Mouse (Mus musculus): ENCODE data around the gene Acbd3.

The Acbd3 gene

DNA sequence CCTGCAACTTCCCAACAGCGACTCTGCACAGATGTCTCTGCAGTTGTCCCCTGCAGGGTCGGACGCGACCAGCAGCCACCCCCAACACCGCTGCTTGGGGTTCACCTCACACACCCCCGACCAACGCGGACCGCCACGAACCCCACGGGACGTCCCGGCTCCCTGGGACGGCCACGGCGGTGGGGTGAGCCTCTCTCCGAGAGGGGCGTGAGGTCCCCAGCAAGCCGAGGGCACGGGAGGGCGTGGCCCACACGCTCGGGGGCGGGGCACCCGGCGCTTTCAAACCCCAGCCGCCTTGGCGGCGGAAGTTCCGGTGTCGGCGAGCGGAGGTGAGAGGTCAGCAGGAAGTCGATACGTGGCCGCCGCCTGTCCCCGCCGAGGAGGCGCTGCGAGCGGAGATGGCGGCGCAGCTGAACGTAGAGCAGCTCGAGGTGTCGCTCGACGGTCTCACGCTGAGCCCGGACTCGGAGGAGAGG lies at the start of gene Acbd3:
TSS of gene Acbd3 (plus strand) at position 340 of the 476 bp plus-strand sequence.
- DNase-seq (ENCODE audit: low spot score), result peak; percentile 83

GRCm38 (mm10) chr1:180691284-180691683 lies 34.6 kb upstream of the Acbd3 start:
- no peak for DNase-seq (ENCODE audit: low spot score)

GRCm38 (mm10) chr1:180696626-180697352 lies 29.1 kb upstream of the Acbd3 start, which contains the start of gene Mixl1:
Mixl1 (minus strand) TSS chr1:180697034.
- DNase-seq (ENCODE audit: low spot score), result no peak

- DNase-seq (ENCODE audit: low spot score), result no peak
These were observed 27.8 kb upstream of the Acbd3 start for GRCm38 (mm10) chr1:180698063-180698462.

GRCm38 (mm10) chr1:180703400-180703799 lies 22.4 kb upstream of the Acbd3 start:
- DNase-seq (ENCODE audit: low spot score), result no peak

GRCm38 (mm10) chr1:180707368-180707767 lies 18.5 kb upstream of the Acbd3 start:
- no peak for DNase-seq (ENCODE audit: low spot score)

- DNase-seq (ENCODE audit: low spot score), result no peak
These were observed 18.0 kb upstream of the Acbd3 start for GRCm38 (mm10) chr1:180707813-180708212.

GRCm38 (mm10) chr1:180708935-180709776 lies 16.7 kb upstream of the Acbd3 start:
- no peak for DNase-seq (ENCODE audit: low spot score)

DNA sequence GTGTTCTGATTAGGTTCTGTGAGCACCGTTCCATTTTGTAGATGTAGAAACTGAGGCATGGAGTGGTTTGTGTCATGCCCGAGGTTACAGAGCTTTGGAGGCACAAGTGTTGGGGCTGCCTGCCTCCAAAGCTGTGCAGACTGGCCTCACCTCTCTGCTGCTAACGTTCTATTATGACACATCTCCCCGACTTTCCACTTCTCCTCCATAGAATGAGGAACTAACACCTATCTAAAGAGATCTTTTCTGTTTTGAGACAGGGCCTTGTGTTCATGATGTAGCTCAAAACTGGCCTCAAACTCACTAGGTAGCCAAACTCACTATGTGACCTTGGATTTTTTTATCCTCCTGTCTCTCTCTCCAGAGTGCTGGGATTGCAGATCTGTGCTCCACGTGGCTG lies 7.1 kb upstream of the Acbd3 start:
- DNase-seq (ENCODE audit: low spot score), result no peak

DNA sequence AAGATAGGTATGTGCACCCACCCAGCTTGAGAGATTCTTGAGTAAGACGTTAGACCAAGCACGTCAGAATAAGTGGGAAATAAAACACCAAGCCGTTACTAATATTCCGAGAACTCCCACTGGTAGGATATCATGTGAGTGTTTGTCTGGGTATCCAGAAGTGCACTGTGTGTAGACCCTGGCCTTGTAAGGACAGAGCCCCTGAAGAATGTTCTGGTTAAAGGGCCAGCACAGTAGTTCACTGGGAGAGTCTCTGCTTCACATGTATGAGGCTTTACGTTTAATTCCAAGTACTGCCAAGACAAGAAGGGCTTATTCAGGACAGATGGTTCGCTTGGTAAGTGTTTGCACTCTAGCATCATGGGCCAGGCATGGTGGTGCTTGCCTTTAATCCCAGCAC lies 6.4 kb upstream of the Acbd3 start:
- no peak for DNase-seq (ENCODE audit: low spot score)

- peak; percentile 24 for DNase-seq (ENCODE audit: low spot score)
These were observed 5.7 kb upstream of the Acbd3 start for GRCm38 (mm10) chr1:180719951-180720689.

DNA sequence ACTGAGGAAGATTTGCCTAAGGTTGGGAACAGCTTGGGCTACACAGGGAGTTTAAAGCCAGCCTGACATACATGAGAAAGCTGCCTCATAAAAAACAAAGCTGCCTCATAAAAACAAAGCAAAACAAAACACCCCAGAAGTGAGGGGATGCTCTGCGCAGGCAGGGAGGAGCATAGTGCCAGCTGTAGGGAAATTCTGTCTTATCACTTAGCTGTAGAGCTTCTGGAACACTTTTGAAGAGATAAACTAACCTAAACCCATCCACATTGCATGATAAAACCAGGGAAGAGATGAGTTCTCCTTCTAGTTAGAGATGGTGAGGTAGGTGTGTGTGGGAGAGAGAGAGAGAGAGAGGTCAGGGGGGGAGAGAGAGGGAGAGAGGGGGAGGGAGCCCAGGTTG lies 3.2 kb upstream of the Acbd3 start:
- DNase-seq (ENCODE audit: low spot score), result no peak

GRCm38 (mm10) chr1:180723701-180724238 lies 2.1 kb upstream of the Acbd3 start:
- DNase-seq (ENCODE audit: low spot score), result no peak

DNA sequence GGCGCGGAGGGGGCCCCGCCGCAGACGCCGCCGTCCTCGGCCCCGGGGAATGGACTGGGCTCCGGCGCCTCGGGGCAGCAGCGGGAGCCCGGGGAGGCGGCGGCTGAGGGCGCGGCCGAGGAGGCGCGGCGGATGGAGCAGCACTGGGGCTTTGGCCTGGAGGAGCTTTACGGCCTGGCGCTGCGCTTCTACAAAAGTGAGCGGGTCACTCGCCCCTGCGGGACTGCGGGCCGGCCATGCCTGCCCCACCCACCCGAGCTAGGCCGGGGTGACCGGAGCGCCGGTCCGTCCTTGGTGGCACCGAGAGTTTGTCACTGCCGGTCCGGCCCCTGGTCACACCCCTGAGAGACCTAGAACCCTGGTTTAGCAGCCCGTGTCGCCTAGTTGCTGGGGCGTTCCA lies 340 bp downstream of the Acbd3 start:
- DNase-seq (ENCODE audit: low spot score), result no peak

DNA sequence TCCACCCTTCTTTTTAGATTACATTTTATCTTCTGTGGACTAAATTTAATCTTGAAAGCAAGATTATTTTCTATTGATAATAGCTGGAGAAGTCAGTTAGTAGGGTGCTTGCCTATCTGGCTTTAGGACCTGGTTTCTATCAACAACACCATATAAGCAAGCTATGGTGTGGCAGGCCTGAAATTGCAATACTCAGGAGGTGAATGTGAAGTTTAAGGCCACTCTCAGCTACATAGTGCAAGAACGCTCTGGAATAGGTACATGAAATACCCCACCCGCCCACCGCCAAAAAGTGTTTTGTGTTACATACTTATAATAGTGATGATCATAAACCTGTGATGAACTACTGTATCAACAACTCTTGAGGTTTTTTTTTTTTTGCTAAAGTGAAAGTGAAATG lies 3.4 kb downstream of the Acbd3 start:
- DNase-seq (ENCODE audit: low spot score), result no peak

DNA sequence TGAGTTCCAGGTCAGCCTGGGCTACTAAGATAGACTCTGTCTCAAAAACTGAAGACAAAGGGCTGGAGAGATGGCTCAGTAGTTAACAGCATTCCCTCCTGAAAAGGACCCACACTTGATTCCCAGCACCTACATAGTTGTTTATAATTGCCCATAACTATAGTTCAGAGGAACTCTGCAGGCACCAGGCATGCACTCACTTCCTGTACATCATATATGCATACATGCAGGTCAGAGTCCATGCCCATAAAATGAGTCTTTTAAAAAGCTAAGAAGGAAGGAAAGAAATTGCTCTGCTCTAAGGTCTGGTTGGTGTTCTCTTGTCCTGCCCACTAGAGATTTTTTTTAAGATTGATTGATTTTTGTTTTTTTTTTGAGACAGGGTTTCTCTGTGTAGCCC lies 22.0 kb downstream of the Acbd3 start:
- no peak for DNase-seq (ENCODE audit: low spot score)

DNA sequence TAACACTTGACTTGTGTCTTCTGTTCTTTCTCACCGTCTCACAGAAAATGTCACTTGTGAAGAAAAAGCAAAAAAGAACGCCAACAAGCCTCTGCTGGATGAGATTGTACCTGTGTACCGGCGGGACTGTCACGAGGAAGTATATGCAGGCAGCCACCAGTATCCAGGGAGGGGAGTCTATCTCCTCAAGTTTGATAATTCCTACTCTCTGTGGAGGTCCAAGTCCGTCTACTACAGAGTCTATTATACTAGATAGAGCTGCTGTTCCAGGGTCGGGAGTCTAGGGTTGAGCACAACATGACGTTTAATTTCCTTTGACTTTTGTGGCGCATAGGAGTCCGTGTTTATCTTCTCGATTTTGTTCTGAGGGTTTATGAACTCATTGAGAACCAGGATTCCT lies 26.3 kb downstream of the Acbd3 start:
- no peak for DNase-seq (ENCODE audit: low spot score)

- no peak for DNase-seq (ENCODE audit: low spot score)
These were observed 28.5 kb downstream of the Acbd3 start for GRCm38 (mm10) chr1:180754376-180754775.

DNA sequence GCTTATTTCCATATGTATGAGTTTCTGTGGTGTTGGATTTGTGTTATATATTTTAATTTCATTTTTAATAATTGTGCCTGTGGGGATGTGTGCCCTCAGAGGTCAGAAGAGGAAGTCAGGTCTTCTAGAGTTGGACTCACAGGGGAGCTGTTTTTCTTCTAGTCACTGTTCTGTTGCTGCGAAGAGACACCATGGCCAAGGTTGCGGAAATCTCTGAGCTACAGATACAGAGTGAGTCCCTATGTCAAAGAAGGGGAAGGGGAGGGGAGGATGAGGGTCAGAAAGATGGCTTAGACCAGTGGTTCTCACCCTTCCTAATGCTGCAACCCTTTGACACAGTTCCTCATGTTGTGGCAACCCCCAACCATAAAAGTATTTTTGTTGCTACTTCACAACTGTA lies 30.9 kb downstream of the Acbd3 start:
- no peak for DNase-seq (ENCODE audit: low spot score)

- no peak for DNase-seq (ENCODE audit: low spot score)
These were observed 31.6 kb downstream of the Acbd3 start for GRCm38 (mm10) chr1:180757252-180757955.

DNA sequence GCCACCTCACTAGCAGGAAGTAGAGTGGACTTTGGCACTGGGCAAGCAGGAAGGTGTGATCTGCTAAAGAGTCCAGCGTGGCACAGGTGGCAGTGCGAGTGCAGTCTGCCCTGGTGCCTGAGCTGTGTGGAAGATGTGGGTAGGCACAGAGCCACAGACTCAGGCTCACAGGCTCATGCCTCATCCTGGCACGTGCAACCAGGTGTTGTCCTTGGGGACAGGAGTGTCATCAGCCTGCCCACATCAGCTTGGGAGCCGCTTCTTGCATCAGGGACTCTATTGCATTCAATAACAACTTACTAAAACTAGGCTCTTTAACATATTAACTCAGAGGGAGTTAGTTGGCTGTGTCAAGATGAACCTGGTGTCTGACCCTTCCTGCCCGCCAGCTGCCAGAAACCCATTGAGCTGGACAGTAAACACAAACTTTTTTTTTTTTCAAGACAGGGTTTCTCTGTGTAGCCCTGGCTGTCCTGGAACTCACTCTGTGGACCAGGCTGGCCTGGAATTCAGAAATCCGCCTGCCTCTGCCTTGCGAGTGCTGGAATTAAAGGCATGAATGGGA lies 32.2 kb downstream of the Acbd3 start:
- DNase-seq (ENCODE audit: low spot score), result no peak
